Mouse (Mus musculus) testis, adult 2 months (tissue): ENCODE measurements around the gene Kcnk7. TPM values are rescaled to one million over a fixed set of nuclear protein-coding genes. Genes with fewer than 3 reads are reported as not detected.
A peak's percentile ranks its signal among the peaks of the same experiment; 100 is the strongest.

Experiments used
- H3K27ac ChIP-seq: fragments of 200-500 bp; 2 replicates; pipeline ENCODE4 v1.5.1; 2012; ENCODE audit warnings: low read depth, low read length; ENCODE audit not compliant: control insufficient read depth, insufficient read depth
- H3K27me3 ChIP-seq: fragments of 200-500 bp; 2 replicates; pipeline ENCODE4 v1.6.1; 2012; ENCODE audit warnings: mild to moderate bottlenecking, low read length, moderate library complexity; ENCODE audit not compliant: control insufficient read depth, insufficient read depth
- H3K36me3 ChIP-seq: fragments of 200-500 bp; 2 replicates; pipeline ENCODE4 v1.6.1; 2012; ENCODE audit warnings: mild to moderate bottlenecking, low read length; ENCODE audit not compliant: control insufficient read depth, insufficient read depth
- H3K4me1 ChIP-seq: fragments of 200-500 bp; 2 replicates; pipeline ENCODE4 v1.6.1; 2012; ENCODE audit warnings: low read length; ENCODE audit not compliant: control insufficient read depth, insufficient read depth
- H3K4me3 ChIP-seq: fragments of 200-500 bp; 2 replicates; pipeline ENCODE4 v1.5.1; 2012; ENCODE audit warnings: low read depth, mild to moderate bottlenecking, low read length, moderate library complexity, mixed read lengths; ENCODE audit not compliant: control insufficient read depth
- CTCF ChIP-seq: fragments of 200-500 bp; IDR thresholded peaks from 2 replicates; pipeline ENCODE4 v1.5.1; 2012; ENCODE audit warnings: low read depth, mild to moderate bottlenecking, inconsistent platforms, low read length, moderate library complexity; ENCODE audit not compliant: control insufficient read depth, insufficient read depth, insufficient replicate concordance
- POLR2A ChIP-seq: fragments of 200-500 bp; IDR thresholded peaks from 2 replicates; pipeline ENCODE4 v1.6.1; 2012; ENCODE audit warnings: low read depth, mild to moderate bottlenecking, inconsistent platforms, low read length, moderate library complexity; ENCODE audit not compliant: control insufficient read depth
- polyA plus RNA-seq: library from polyadenylated mRNA; depleted of rRNA; stranded (reverse); fragments of >200 nt; gene quantifications from 2 replicates; pipeline ENCODE4 v1.2.3, GENCODE M21; 2012

Kcnk7 gene
- polyA plus RNA-seq, 1 experiment, result 10.2 TPM

DNA sequence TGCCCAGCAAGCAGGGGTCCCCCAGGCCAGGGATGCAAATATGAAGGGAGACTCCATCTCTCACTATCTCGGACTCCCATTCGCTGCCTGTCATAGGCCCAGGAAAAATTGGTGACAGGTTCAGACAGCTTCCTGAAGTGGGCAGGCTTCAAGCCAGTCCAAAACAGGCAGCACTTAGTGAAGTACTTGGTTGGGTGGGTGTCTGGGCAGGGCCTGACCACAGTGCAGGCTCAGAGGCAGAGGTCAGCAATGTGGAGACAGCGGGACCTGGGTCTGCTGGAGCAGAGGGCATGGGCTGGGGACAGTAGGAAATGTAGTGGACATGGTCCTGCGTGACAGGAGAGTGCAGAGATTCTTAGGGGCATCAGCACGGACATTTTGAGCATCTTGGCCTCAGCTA lies 12.6 kb upstream of the Kcnk7 start:
- Histone ChIP-seq H3K36me3 (no peaks in the 10 kb centered on the region), H3K4me3 (no peak overlapping the region), H3K27me3 (no peaks in the 10 kb centered on the region), H3K27ac (no peak overlapping the region), H3K4me1 (peaks cover 36% of the 10 kb centered on the region)
- no peak for TF ChIP-seq CTCF

DNA sequence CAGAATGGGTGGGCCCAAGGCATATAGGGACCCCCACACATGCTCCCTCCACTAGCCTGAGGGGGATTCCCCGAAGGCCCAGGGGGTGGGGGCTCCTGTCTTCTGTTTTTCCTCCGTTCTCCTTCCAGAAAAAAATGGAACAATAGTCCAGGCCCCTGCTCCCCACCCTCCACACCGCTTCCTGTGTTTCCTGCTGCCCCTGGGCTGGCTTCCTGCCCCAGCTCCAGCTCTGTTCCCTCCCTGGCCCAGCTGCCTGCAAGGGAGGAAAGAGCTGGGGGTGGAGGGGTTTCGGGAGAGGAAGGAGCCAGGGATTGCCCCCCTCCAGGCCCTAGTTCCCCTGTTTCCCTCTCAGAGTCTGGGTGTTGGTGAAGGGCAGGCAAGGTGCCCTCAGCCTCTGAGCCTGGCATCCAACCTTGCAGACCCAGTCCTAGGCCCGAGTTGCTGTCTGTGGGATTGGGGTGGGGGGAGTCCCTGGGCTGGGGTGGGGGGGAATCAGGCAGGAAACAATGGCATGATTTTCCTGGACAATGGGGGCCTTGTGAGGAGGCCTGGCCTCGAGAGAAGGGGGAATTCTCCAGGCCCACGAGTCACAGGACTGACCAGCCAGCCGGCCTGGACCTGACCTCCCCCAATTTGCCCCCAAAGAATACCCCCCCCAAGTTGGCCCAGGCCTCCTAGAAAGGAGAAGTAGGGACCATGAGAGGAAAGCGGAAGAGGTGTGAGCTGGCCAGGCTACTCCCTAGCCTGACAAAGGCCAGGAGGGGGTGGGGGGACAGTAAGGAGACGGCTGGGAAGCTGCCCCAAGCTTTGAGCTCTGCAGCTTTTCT lies 11.9 kb upstream of the Kcnk7 start:
- peaks cover under 1% of the 10 kb centered on the region; the same call in 1 of the 2 replicates for H3K36me3 ChIP-seq
- H3K4me3 ChIP-seq, result no peak overlapping the region
- no peaks in the 10 kb centered on the region for H3K27me3 ChIP-seq
- no peak overlapping the region for H3K27ac ChIP-seq
- peaks cover 38% of the 10 kb centered on the region for H3K4me1 ChIP-seq
- TF ChIP-seq CTCF (no peak), POLR2A (no peak)

DNA sequence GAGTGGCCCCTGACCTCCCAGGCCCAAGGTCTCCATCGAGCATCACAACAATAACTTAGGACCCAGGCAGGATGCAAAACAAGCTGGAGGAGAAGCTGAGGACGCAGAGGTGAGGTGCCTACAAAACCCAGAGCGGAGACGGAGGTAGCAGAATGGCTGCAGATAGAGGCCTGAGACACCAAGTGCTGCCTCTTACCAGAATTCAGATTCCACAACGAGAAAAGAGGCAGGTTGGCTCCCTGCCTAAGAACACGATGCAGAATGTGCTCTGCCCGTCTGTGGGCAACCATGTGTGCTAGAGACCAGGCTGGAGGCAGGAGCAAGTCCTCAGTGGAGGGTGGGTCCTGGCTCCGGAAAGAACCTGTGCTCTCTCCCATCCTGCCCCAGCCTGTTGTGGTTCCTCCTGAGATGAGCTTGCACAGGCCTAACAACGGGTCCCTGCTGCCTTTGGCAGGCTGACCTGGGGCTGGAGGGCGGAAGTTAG lies 11.2 kb upstream of the Kcnk7 start:
- H3K4me1 ChIP-seq, result peaks cover 36% of the 10 kb centered on the region
- no peak overlapping the region for H3K27ac ChIP-seq
- H3K36me3 ChIP-seq, result peaks cover 6% of the 10 kb centered on the region
- H3K27me3 ChIP-seq, result no peaks in the 10 kb centered on the region
- TF ChIP-seq CTCF, result no peak
- no peak for TF ChIP-seq POLR2A
- no peak overlapping the region for H3K4me3 ChIP-seq

DNA sequence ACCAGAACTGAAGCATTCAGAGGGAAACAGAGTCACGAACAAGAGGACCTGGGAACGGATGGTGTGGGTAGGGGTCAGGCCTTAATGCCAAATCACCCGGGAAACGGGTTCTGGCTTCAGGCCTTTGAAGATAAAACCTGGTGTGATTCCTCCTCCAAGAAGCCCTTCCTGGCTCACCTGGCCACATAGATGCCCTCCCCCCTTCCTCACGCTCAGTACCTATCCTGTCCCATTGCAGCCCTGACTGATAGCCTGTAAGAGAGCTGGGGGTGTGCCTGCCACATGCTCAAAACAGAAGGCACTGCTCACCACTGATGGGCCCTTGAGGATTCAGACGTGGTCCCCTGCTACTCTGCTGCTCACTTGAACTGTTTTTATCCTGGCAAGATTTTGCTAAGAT lies 10.4 kb upstream of the Kcnk7 start:
- H3K4me3 ChIP-seq, result no peak overlapping the region
- peaks cover 7% of the 10 kb centered on the region for H3K36me3 ChIP-seq
- TF ChIP-seq POLR2A, result no peak
- TF ChIP-seq CTCF, result no peak
- H3K27me3 ChIP-seq, result no peaks in the 10 kb centered on the region
- peaks cover 36% of the 10 kb centered on the region for H3K4me1 ChIP-seq
- no peak overlapping the region for H3K27ac ChIP-seq

DNA sequence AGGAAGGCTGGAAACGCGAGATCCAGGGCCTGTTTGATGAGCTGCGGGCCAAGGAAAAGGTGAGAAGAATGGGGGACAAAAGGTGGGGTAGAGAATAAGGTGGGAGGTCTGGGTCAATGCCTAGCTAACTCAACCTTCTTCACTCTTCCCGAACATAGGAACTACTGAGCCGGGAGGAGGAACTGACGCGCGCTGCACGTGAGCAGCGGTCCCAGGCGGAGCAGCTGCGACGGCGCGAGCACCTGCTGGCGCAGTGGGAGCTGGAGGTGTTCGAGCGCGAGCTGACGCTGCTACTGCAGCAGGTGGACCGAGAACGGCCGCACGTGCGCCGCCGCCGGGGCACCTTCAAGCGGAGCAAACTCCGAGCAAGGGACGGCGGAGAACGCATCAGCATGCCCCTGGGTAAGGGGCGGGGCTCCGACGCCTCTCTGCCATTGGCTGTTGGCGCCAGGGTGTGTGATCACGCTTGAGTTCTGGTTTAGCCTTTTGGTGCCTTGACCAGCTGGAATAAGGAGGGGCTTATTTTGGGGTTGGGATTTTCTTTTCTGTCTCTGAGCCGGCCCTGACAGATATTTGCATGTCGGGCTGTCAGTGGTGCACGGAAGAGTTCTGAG lies 8.2 kb upstream of the Kcnk7 start:
- Histone ChIP-seq H3K27me3 (no peaks in the 10 kb centered on the region), H3K36me3 (peaks cover 8% of the 10 kb centered on the region), H3K4me1 (peaks cover 21% of the 10 kb centered on the region), H3K4me3 (peak overlapping the region; percentile 6), H3K27ac (peak overlapping the region; percentile 16; the same call in 1 of the 2 replicates)
- TF ChIP-seq CTCF (no peak), POLR2A (no peak)

DNA sequence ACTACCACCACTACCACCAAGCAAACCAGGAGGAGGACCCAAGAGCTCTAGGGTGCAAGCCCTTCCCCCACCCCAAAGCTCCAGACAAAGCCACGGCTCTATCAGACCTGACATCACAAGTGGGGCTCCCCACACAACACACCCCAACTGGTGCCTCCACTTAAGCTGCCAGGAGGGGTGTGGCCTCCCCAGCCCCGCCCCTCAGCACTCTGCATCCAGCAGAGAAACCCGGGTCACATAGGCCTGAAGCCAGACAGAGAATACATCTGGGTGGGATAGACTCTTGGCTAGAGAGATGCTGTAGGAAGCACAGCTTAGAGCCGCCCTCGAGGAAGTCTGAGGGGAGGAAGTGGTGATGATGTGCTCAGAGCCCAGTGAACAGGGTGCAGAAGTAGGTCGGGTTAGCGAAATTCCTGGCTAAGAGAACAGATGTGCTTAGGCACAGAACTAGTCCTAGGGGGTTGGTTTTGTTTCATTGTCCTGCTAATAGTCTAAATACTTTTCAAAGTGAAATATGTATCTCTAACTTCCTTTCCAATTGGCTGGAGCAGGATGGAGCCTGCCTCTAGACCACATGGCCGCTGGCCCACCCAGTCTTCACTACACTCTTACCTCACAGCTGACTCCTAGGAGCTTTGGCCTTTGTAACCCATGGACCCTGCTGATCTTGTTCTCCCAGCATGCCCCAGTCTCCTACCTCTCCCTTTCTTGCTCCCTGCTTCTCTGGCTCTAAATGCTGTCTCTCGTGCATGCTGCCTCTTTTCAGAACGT lies 819 bp downstream of the Kcnk7 start:
- H3K4me3 ChIP-seq, result no peak overlapping the region
- peaks cover 1% of the 10 kb centered on the region for H3K36me3 ChIP-seq
- TF ChIP-seq CTCF (no peak), POLR2A (no peak)
- peak overlapping the region; percentile 34; the same call in 1 of the 2 replicates for H3K27ac ChIP-seq
- H3K27me3 ChIP-seq, result no peaks in the 10 kb centered on the region
- 0 out of 2 replicates have a peak, but pooled peaks cover 3% of the 10 kb centered on the region for H3K4me1 ChIP-seq

DNA sequence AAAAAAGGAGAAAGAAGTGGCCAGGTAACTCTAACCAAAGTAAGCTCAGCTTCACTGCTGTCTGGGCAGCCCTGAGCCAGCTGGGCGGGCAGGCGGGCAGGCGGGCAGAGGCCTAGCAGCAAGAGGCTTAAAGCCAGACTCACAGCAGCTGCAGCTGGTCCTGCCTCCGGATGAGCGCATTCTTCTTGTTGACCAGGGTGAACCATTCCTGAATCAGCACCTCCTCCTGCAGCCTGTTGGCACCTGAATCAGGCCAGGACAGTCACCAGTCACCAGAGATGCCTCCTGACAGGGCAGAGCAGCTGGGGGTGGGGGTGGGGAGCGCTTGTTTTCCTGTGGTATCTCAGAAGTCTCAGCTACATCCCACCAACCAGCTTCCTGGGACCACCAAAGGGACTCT lies 5.9 kb downstream of the Kcnk7 start:
- Histone ChIP-seq H3K27me3 (no peaks in the 10 kb centered on the region), H3K27ac (no peak overlapping the region), H3K36me3 (no peaks in the 10 kb centered on the region; the same call in 1 of the 2 replicates), H3K4me3 (no peak overlapping the region), H3K4me1 (peaks cover 12% of the 10 kb centered on the region)
- TF ChIP-seq CTCF, result no peak
- TF ChIP-seq POLR2A, result no peak
